Mouse (Mus musculus) layer of hippocampus, postnatal 14 days (tissue): ENCODE data around the gene Dgka. TPM values are rescaled to one million over a fixed set of nuclear protein-coding genes. Genes with fewer than 3 reads are reported as not detected.
A peak's percentile ranks its signal among the peaks of the same experiment; 100 is the strongest.

Source experiments
- DNase-seq, 2 experiments: peaks; one replicate each; pipeline ENCODE4 v3.0.0; 2021 to 2022; ENCODE audit warnings: low spot score in 2 of 2, mixed read lengths in 1 of 2
- total RNA-seq, 2 experiments: library from RNA; stranded (reverse); gene quantifications; 2 replicates each; pipeline ENCODE4 v1.2.3; 2021

The Dgka gene
- total RNA-seq, 2 experiments from 2014 or later: 10.4 to 10.5 TPM

DNA sequence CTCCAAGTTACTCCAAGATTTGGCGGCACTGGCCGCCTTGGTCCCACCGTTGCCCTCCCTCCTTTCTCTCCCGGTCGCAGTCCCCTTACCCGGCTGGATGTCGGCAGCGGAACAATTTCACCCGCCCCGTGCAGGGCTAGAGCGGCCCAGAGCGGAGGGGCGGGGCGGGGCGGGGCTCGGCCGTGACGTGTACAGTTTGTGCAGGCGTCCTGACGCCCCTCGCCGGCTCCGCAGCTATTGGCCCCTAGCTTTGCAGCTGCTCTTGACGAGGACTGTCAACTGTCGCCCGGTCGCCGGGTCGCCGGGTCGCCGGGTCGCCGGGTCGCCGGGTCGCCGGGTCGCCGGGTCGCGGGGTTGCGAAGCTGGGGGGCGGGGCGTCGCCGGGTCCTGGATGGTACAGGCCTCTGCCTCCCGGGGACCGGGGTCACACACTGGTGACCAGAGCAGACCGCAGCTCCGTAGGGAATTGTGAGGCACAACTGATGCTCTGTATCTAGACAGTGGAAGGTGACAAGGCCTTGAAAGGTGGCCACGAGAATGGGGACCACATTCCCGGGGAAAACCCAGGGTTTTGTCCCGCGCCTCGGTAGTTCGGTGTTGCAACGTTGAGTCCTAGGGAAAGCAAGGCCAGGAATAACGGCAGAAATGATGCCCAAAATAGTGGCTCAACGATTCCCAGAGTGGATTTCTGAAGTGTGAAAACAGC lies 70.7 kb downstream of the Dgka start, which contains the start of gene Suox:
Gene Suox, minus strand, starts transcription at position 311 of the 706 bp plus-strand sequence.
- peak; percentile 76 to 78 for DNase-seq

- no peak for DNase-seq
Observed at GRCm38 (mm10) chr10:128671148-128671547, 73.5 kb downstream of the Dgka start.

Other genes starting within 250 kb of the Dgka start
- gene Myl6b, start 246.2 kb downstream of the Dgka start, total RNA-seq: 10 to 100 TPM; 15.5 to 16.2 TPM
- 1 to 10 TPM; 8.6 to 9.1 TPM for gene Esyt1, start 219.0 kb downstream of the Dgka start, total RNA-seq
- gene Zc3h10, start 197.1 kb downstream of the Dgka start, total RNA-seq: 10 to 100 TPM in 1 of 2 experiments, 1 to 10 TPM in 1; 9.1 to 12.0 TPM
- gene Rpl41, start 195.6 kb downstream of the Dgka start, total RNA-seq: 1,000 to 10,000 TPM; 1,911 to 2,072 TPM
- 10 to 100 TPM; 72.9 to 74.1 TPM for gene Pa2g4, start 178.9 kb downstream of the Dgka start, total RNA-seq
- 1 to 10 TPM; 5.6 to 6.5 TPM for gene Erbb3, start 155.2 kb downstream of the Dgka start, total RNA-seq
- 100 to 1,000 TPM; 329 to 373 TPM for gene Rps26, start 118.1 kb downstream of the Dgka start, total RNA-seq
- gene Ikzf4, start 98.9 kb downstream of the Dgka start, total RNA-seq: 10 to 100 TPM; 12.9 to 13.7 TPM
- gene Suox, start 70.8 kb downstream of the Dgka start, total RNA-seq: 10 to 100 TPM; 12.2 to 12.6 TPM
- 100 to 1,000 TPM; 127 to 133 TPM for gene Rab5b, start 48.6 kb downstream of the Dgka start, total RNA-seq
- 1 to 10 TPM; 1.5 to 1.6 TPM for gene Pmel, start 40.7 kb downstream of the Dgka start, total RNA-seq
- gene Cdk2, start 39.8 kb downstream of the Dgka start, total RNA-seq: 1 to 10 TPM; 6.1 to 9.3 TPM
- 10 to 100 TPM; 30.2 to 31.0 TPM for gene Pym1, start 3.0 kb upstream of the Dgka start, total RNA-seq
- 1 to 10 TPM in 1 of 2 experiments, under 1 TPM in 1; 0.83 to 1.2 TPM for gene Mmp19, start 46.1 kb upstream of the Dgka start, total RNA-seq
- gene Dnajc14, start 59.2 kb upstream of the Dgka start, total RNA-seq: 10 to 100 TPM; 63.7 to 67.1 TPM
- gene Tmem198b, start 59.5 kb upstream of the Dgka start, total RNA-seq: 10 to 100 TPM; 12.6 to 13.1 TPM
- 10 to 100 TPM; 35.5 to 42.2 TPM for gene Sarnp, start 72.5 kb upstream of the Dgka start, total RNA-seq
- 10 to 100 TPM in 1 of 2 experiments, 1 to 10 TPM in 1; 7.4 to 10.4 TPM for gene Ormdl2, start 76.8 kb upstream of the Dgka start, total RNA-seq
- 10 to 100 TPM; 23.3 to 26.4 TPM for gene Gdf11, start 146.9 kb upstream of the Dgka start, total RNA-seq
- 10 to 100 TPM; 76.7 to 86.1 TPM for gene Cd63, start 156.1 kb upstream of the Dgka start, total RNA-seq
- gene Rdh5, start 178.0 kb upstream of the Dgka start, total RNA-seq: 1 to 10 TPM; 8.1 to 8.8 TPM
- gene Bloc1s1, start 179.2 kb upstream of the Dgka start, total RNA-seq: 10 to 100 TPM; 96.9 to 98.1 TPM
- 10 to 100 TPM; 28.1 to 28.5 TPM for gene Itga7, start 189.0 kb upstream of the Dgka start, total RNA-seq
- gene Mettl7b, start 216.1 kb upstream of the Dgka start, total RNA-seq: not detected
- gene Olfr9, start 244.6 kb upstream of the Dgka start, total RNA-seq: not detected